ENCODE assay signal across 9 mouse cellular contexts in genomic region chr9:118907934-118908620, GRCm38 (mm10). TPM values are rescaled to one million over a fixed set of nuclear protein-coding genes. Genes with fewer than 3 reads are reported as not detected.
DNase-seq lines count a peak whose midpoint lies in the region; ATAC-seq and TF ChIP-seq lines count a peak whose summit lies in the region.
"Had no signal": no experiment of that assay in that cellular context is flagged by ENCODE, and none has a peak within 500 bp of the region (broad histone marks: within the 10 kb centered on the region; RNA-seq: fewer than 3 reads in every experiment).

No protein-coding gene starts in this region.

- ATAC-seq in cerebellum, adult (ENCODE audit: insufficient number of reproducible peaks, low FRiP score, low TSS enrichment), result no peak
- ATAC-seq in forebrain, embryonic 11.5 days (replicated peaks; ENCODE audit: low FRiP score), result peak; percentile 49; the same call in 1 of the 2 replicates

- no peaks in the 10 kb centered on the region for H3K36me3 ChIP-seq in forebrain, embryonic 11.5 days (ENCODE audit: control insufficient read depth, insufficient read depth, low read length)

- no peak overlapping the region for H3K4me3 ChIP-seq in bone marrow, adult 2 months (replicated peaks; ENCODE audit: control insufficient read depth, low read depth, low read length)
- no peak overlapping the region for H3K4me3 ChIP-seq in forebrain, embryonic 11.5 days (ENCODE audit: low read depth, low read length)

- 51% methylated on average over 18 of the region's 18 CpGs for WGBS in bone marrow, adult 2 months
- 53% methylated on average over 18 of the region's 18 CpGs for WGBS in forebrain, embryonic 11.5 days

- no peaks in the 10 kb centered on the region for H3K9me3 ChIP-seq in forebrain, embryonic 11.5 days (ENCODE audit: control insufficient read depth, low read length)

- DNase-seq in cerebellum, adult 11 months, result peak; percentile 43
- peak; percentile 89 for DNase-seq in forebrain, embryonic 11.5 days (ENCODE audit: low spot score)
- peak; percentile 82 to 85 for DNase-seq in heart, postnatal 36 days
- DNase-seq in layer of hippocampus, adult 9-10 months (ENCODE audit: low spot score), result peak; percentile 91
- DNase-seq in lung, postnatal 10 days, result peak; percentile 92
- peak; percentile 77 to 78 for DNase-seq in right cerebral cortex, postnatal 36 days (ENCODE audit: low spot score in 2 of 2)

- no peak overlapping the region for H3K4me2 ChIP-seq in forebrain, embryonic 11.5 days (ENCODE audit: low read depth, low read length, severe bottlenecking)

- H3K4me1 ChIP-seq in bone marrow, adult 2 months (ENCODE audit: control insufficient read depth, insufficient read depth, low read length), result peaks cover 3% of the 10 kb centered on the region; the same call in 1 of the 2 replicates
- no peaks in the 10 kb centered on the region for H3K4me1 ChIP-seq in forebrain, embryonic 11.5 days (replicated peaks; ENCODE audit: control insufficient read depth, insufficient read depth, low read length)

- peak; percentile 81 for TF ChIP-seq CTCF in bone marrow, adult 2 months (IDR thresholded peaks at IDR 0.05; ENCODE audit: control insufficient read depth, insufficient read depth, low read length)

- intact Hi-C loops in heart, postnatal 36 days (cut with DNase I), result loop anchor here (1.0 kb wide), 2 partner anchors 302 to 319 kb away; partner anchors contain the start of gene Itga9

- H3K27ac ChIP-seq in bone marrow, adult 2 months (ENCODE audit: control insufficient read depth, insufficient read depth, low read depth, low read length, poor library complexity), result no peak overlapping the region
- H3K27ac ChIP-seq in forebrain, embryonic 11.5 days (ENCODE audit: low read depth, low read length), result no peak overlapping the region
- H3K27ac ChIP-seq: macrophage had no signal

- no peak overlapping the region for H3K9ac ChIP-seq in forebrain, embryonic 11.5 days (ENCODE audit: low read length)

- no peak for TF ChIP-seq POLR2A in bone marrow, adult 2 months (IDR thresholded peaks at IDR 0.05; ENCODE audit: borderline replicate concordance, control insufficient read depth, low read depth, low read length)

- H3K27me3 ChIP-seq in forebrain, embryonic 11.5 days (ENCODE audit: control insufficient read depth, insufficient read depth, low read length), result no peaks in the 10 kb centered on the region

RNA-seq across cellular contexts. Expression of gene Ctdspl, which starts 18.2 kb away (rescaled TPM):
- polyA plus RNA-seq in bone marrow, adult 2 months (2011; ENCODE audit: insufficient read depth, insufficient read length, low replicate concordance, missing spikeins), result 4.4 and 6.7 TPM in 2 replicates
- 9.0 and 9.1 TPM in 2 replicates for polyA plus RNA-seq in forebrain, embryonic 11.5 days (2014; fragmentation: Nextera tagmentation; extraction: Ambion mirVana)
- 10 to 100 TPM; 11.2 to 11.3 TPM for total RNA-seq in heart, postnatal 36 days (2021)
